14 mouse cellular contexts compared by ENCODE assay signal in the genomic region with DNA sequence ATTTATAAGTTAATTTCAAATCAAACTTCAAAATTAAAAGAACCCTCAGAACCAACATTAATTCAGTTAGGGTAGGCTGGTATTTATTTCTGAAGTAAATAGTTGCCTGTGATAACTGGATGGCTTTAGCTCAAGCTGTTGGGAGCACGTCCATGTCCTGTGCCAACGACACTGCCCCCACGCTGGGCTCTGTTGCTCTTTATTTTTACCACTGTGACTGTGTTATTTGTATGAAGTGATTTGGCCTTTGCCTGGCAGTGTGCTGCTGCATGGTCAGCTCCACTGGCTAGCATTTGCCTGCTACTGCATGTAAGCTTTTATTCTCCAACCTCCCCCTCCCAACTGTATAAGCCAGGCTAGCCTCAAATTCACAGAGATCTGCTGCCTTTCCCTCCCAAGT.
DNase-seq lines count a peak whose midpoint lies in the region; ATAC-seq lines count a peak whose summit lies in the region.
"Had no signal": no experiment of that assay in that cellular context is flagged by ENCODE, and none has a peak within 500 bp of the region (broad histone marks: within the 10 kb centered on the region; RNA-seq: fewer than 3 reads in every experiment).

No protein-coding gene starts in this region.

- no peaks in the 10 kb centered on the region for H3K27me3 ChIP-seq in heart, embryonic 16.5 days (ENCODE audit: control insufficient read depth, insufficient read depth, low read length)
- H3K27me3 ChIP-seq: embryonic facial prominence, embryonic 13.5 days had no signal

- 37% methylated on average over 3 of the region's 3 CpGs for WGBS in heart, embryonic 16.5 days

- no peaks in the 10 kb centered on the region for H3K36me3 ChIP-seq in heart, embryonic 16.5 days (ENCODE audit: control insufficient read depth, insufficient read depth)

- no peaks in the 10 kb centered on the region for H3K9me3 ChIP-seq in heart, embryonic 16.5 days (replicated peaks; ENCODE audit: control insufficient read depth, low read length)
- H3K9me3 ChIP-seq: embryonic facial prominence, embryonic 13.5 days had no signal

- peak; percentile 84 for DNase-seq in heart, adult 11 months
- DNase-seq in heart, adult 8-10 months (ENCODE audit: low spot score) = no peak
- DNase-seq in left cerebral cortex, postnatal 4 days = peak; percentile 24
- DNase-seq in left cerebral cortex, postnatal 25 days (ENCODE audit: low spot score in 2 of 2) = no peak
- peak; percentile 39 for DNase-seq in cerebellum, adult 8-10 months
- no peak for DNase-seq in ovary, postnatal 14 days (ENCODE audit: low spot score)
- DNase-seq: B cell, adult 2 months; kidney, adult 9 months; lung, adult 18-20 months; retina, postnatal 1 day had no signal

- H3K4me3 ChIP-seq in heart, embryonic 16.5 days (ENCODE audit: low read length) = no peak overlapping the region
- H3K4me3 ChIP-seq: embryonic facial prominence, embryonic 13.5 days had no signal

- H3K9ac ChIP-seq in heart, embryonic 16.5 days (ENCODE audit: low read length) = no peak overlapping the region
- H3K9ac ChIP-seq: embryonic facial prominence, embryonic 13.5 days had no signal

- H3K4me1 ChIP-seq in heart, embryonic 16.5 days (ENCODE audit: control insufficient read depth, insufficient read depth, low read length) = peaks cover 46% of the 10 kb centered on the region

- no peak overlapping the region for H3K4me2 ChIP-seq in heart, embryonic 16.5 days (ENCODE audit: low read depth, low read length)
- H3K4me2 ChIP-seq: embryonic facial prominence, embryonic 13.5 days had no signal

- H3K27ac ChIP-seq in heart, embryonic 16.5 days (ENCODE audit: low read length) = peak overlapping the region; percentile 81
- H3K27ac ChIP-seq: embryonic facial prominence, embryonic 13.5 days had no signal

- intact Hi-C loops in left cerebral cortex, postnatal 4 days (cut with DNase I) = no loop called here
- intact Hi-C loops in left cerebral cortex, postnatal 25 days (cut with DNase I) = no loop called here

- peak; percentile 26; the same call in 1 of the 2 replicates for ATAC-seq in heart, embryonic 16.5 days (replicated peaks; ENCODE audit: extremely low read depth, insufficient read depth, low FRiP score)
- no peak for ATAC-seq in CD4-positive, CD25-positive, alpha-beta regulatory T cell, adult 4 months
- ATAC-seq: midbrain, embryonic 16.5 days had no signal

Comparison
In these comparisons a context has a peak if more than half of its experiments do, and no peak if none do; other contexts are left out.
1. DNase-seq: peak in heart, adult 11 months (single experiment), left cerebral cortex, postnatal 4 days (single experiment) and cerebellum, adult 8-10 months (single experiment); none in heart, adult 8-10 months (single experiment), left cerebral cortex, postnatal 25 days (0 of 2) and ovary, postnatal 14 days (single experiment).